Mouse (Mus musculus) ES-E14 (cell line): ENCODE data around the gene Nfrkb. TPM values are rescaled to one million over a fixed set of nuclear protein-coding genes. Genes with fewer than 3 reads are reported as not detected.
A peak's percentile ranks its signal among the peaks of the same experiment; 100 is the strongest.

Experiments
- DNase-seq: peaks from one replicate; pipeline ENCODE4 v3.0.0-alpha.2; 2013; ENCODE audit warnings: low read depth, low spot score
- H3K27ac ChIP-seq: 2 replicates; pipeline ENCODE4 v1.5.1; 2012; ENCODE audit warnings: low read depth, mild to moderate bottlenecking, low read length, moderate library complexity, mixed read lengths; ENCODE audit not compliant: poor library complexity, insufficient read depth, severe bottlenecking
- H3K36me3 ChIP-seq: 2 replicates; pipeline ENCODE4 v1.6.1; 2012; ENCODE audit warnings: mild to moderate bottlenecking, low read length, moderate library complexity, mixed read lengths; ENCODE audit not compliant: control insufficient read depth, poor library complexity, insufficient read depth, severe bottlenecking
- H3K4me1 ChIP-seq, 2 experiments: fragments of 150-350 bp in 1 of 2; sonication (generic) in 1 of 2; 2 replicates each; pipeline ENCODE4 v1.6.1; 2012; ENCODE audit warnings: low read length in 2 of 2, mild to moderate bottlenecking in 1 of 2, mixed read lengths in 1 of 2; ENCODE audit not compliant: control insufficient read depth in 2 of 2, insufficient read depth in 2 of 2, poor library complexity in 1 of 2
- H3K4me3 ChIP-seq, 2 experiments: fragments of 150-350 bp in 1 of 2; sonication (generic) in 1 of 2; 2 replicates each; pipeline ENCODE4 v1.5.1; 2012; ENCODE audit warnings: low read length in 2 of 2, low read depth in 1 of 2, mild to moderate bottlenecking in 1 of 2, mixed read lengths in 1 of 2; ENCODE audit not compliant: insufficient read depth in 1 of 2, poor library complexity in 1 of 2, severe bottlenecking in 1 of 2
- H3K9ac ChIP-seq: 2 replicates; pipeline ENCODE4 v1.6.1; 2012; ENCODE audit warnings: low read depth, mild to moderate bottlenecking, low read length, mixed read lengths; ENCODE audit not compliant: poor library complexity, insufficient read depth, severe bottlenecking
- H3K9me3 ChIP-seq: fragments of 150-350 bp; sonication (generic); 2 replicates; pipeline ENCODE4 v1.6.1; 2012; ENCODE audit warnings: low read depth, mild to moderate bottlenecking, low read length; ENCODE audit not compliant: control insufficient read depth, insufficient read depth
- CHD2 ChIP-seq: IDR thresholded peaks from 2 replicates; pipeline ENCODE4 v1.6.1; 2014; ENCODE audit warnings: mild to moderate bottlenecking, low read depth, low read length, inconsistent platforms
- HCFC1 ChIP-seq: IDR thresholded peaks from 2 replicates; pipeline ENCODE4 v1.6.1; 2012; ENCODE audit warnings: low read length, inconsistent platforms, borderline replicate concordance; ENCODE audit not compliant: insufficient read depth
- MAFK ChIP-seq: IDR thresholded peaks from 2 replicates; pipeline ENCODE4 v1.6.1; 2014; ENCODE audit warnings: mild to moderate bottlenecking, low read depth, low read length, inconsistent platforms; ENCODE audit not compliant: insufficient read depth
- ZC3H11A ChIP-seq: IDR thresholded peaks from 2 replicates; pipeline ENCODE4 v1.6.1; 2012; ENCODE audit warnings: low read depth, mild to moderate bottlenecking, inconsistent platforms, low read length, borderline replicate concordance
- ZNF384 ChIP-seq: IDR thresholded peaks from 2 replicates; pipeline ENCODE4 v1.6.1; 2012; ENCODE audit warnings: low read depth, low read length, inconsistent platforms
- in situ Hi-C, 2 experiments: fragments of 600-800 bp; cut with MboI; formaldehyde crosslinking; loops; one replicate each; pipeline ENCODE4 v1.15.1; 2025; ENCODE audit warnings: low sequenced_read_pairs in 2 of 2, inconsistent platforms in 1 of 2; ENCODE audit not compliant: unreplicated experiment in 2 of 2
- total RNA-seq: library from RNA; depleted of rRNA; stranded (reverse); fragments of 300-350 nt; gene quantifications from 2 replicates; pipeline ENCODE4 v1.2.3, GENCODE M21; 2012; rRNA removed

Gene Nfrkb
- total RNA-seq, 1 experiment: 26.1 TPM

DNA sequence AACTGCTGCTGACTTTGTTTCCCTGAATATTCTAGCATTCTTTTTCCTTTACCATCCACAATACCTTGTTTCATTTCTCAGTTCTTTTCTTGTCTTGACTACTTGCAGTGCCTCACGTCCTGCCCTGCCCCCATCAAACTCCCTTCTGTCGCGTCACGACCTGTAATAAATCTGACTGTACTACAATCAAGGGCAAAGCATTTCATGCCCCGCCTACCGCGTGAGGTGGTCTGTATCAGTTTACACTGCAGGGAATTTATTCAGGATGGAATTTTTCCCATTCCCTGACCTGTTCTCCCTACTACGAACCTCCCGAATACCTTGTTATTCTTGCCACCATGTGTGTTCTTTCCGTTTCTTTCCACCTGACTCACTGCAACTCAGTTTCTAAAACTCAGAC, 66.2 kb downstream of the Nfrkb start:
- DNase-seq: no peak
- H3K27ac ChIP-seq: no peak overlapping the region
- in situ Hi-C loops: no loop called here
- H3K36me3 ChIP-seq: no peaks in the 10 kb centered on the region
- H3K4me1 ChIP-seq: peaks cover 0 to 2% of the 10 kb centered on the region in 2 experiments; a peak in 1 of 4 replicates
- no peaks in the 10 kb centered on the region for H3K9me3 ChIP-seq
- H3K9ac ChIP-seq: no peak overlapping the region
- no peak overlapping the region for H3K4me3 ChIP-seq
- TF ChIP-seq MAFK (no peak), ZNF384 (no peak), ZC3H11A (no peak), HCFC1 (no peak), CHD2 (no peak)

DNA sequence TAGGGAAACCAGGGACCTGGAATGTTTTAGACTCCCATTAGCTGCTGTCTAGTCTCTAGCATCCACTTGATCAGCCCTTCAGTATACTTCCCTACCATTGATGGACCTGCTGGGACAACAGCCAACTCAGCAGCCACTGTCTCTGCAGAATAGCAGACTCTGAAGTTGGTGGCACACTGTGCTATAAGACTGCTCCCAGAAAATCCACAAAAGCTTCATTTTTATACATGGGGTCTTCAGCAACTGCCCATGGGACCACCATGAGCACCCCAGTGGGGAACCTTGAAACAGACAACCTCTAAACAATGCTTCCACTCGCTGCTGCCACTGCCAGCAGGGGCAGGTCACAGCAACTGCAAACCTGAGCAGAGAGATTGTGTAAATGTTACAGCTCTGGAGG, 68.4 kb downstream of the Nfrkb start:
- H3K4me3 ChIP-seq: no peak overlapping the region
- H3K9ac ChIP-seq: no peak overlapping the region
- H3K36me3 ChIP-seq: no peaks in the 10 kb centered on the region
- peaks cover 0 to 2% of the 10 kb centered on the region in 2 experiments; a peak in 1 of 4 replicates for H3K4me1 ChIP-seq
- in situ Hi-C loops: no loop called here
- H3K27ac ChIP-seq: no peak overlapping the region
- TF ChIP-seq CHD2 (no peak), HCFC1 (no peak), ZC3H11A (no peak)
- DNase-seq: no peak
- no peaks in the 10 kb centered on the region for H3K9me3 ChIP-seq

DNA sequence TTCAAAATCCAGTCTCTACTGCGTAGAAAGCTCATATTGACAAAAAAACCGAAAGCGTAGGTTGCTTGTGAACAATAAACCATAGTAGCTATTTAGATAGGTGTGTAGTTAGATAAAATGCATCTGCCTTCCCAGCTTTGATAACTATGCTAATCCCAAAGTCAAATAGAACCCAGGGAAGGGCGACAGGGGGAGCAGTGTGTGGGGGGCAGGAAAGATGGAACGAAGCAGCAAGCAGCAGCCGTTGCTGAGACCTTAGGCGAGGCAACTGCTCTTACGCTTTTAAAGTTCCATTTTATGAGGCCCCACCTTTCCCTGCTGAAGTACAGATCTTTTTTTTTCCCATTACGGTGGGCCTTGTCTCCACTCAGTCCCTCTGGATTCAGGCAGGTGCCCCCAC, 77.2 kb downstream of the Nfrkb start:
- DNase-seq: no peak
- Histone ChIP-seq H3K36me3 (no peaks in the 10 kb centered on the region), H3K27ac (no peak overlapping the region), H3K4me1 (peaks cover 0 to 2% of the 10 kb centered on the region in 2 experiments; a peak in 1 of 4 replicates), H3K9ac (no peak overlapping the region), H3K9me3 (no peaks in the 10 kb centered on the region), H3K4me3 (no peak overlapping the region)
- TF ChIP-seq MAFK: no peak
- TF ChIP-seq HCFC1: no peak
- TF ChIP-seq CHD2: no peak
- no peak for TF ChIP-seq ZNF384
- TF ChIP-seq ZC3H11A: no peak
- in situ Hi-C loops: no loop called here

DNA sequence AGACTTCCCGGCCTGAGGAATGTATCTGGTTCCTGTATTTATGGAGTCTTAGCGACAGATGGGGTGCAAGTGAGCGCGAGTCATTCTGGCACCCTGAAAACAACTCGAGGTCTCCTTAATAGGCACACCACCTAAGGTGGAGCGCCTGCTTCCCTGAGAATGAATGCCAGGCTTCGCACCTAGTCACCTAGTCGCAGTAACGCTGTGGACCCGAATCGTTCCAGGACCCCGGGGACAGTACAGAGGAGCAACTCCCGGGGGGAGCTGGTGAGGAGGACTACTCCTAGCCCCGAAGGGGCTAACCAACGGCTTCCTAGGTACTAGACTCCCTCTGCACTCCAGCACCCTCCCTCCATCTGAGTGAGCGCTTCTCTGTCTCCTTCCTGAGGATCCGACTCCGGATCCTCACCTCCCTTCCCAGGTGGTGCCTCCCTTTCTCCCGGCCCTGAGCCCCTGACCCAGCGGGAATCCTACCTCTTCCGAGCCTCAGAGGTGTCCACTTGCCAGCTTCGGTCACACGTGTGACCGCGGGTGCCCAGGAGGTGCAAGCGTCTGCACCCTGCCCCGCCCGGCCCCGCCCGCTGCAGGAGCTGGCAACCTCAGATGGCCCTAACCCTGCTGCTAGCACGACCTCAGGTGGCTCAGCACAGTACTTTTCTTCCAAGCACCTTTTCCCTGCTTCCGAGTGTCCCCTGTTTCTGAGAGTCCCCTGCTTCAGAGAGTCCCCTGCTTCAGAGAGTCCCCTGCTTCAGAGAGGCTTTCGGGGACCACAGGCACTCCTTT, 77.9 kb downstream of the Nfrkb start, which contains the start of gene Tmem45b:
TSS of gene Tmem45b (minus strand) at position 771 of the 783 bp plus-strand sequence.
- in situ Hi-C loops: no loop called here
- no peak for DNase-seq
- H3K4me3 ChIP-seq: peak within 1 kb of the TSS; percentile 36 to 44
- no peak within 1 kb of the TSS for H3K9ac ChIP-seq
- H3K36me3 ChIP-seq: no peaks in the 10 kb centered on the region
- H3K9me3 ChIP-seq: no peaks in the 10 kb centered on the region
- no peak within 1 kb of the TSS for H3K27ac ChIP-seq
- no peak for TF ChIP-seq ZNF384
- TF ChIP-seq CHD2: no peak
- no peak for TF ChIP-seq ZC3H11A
- no peak for TF ChIP-seq HCFC1
- TF ChIP-seq MAFK: no peak
- H3K4me1 ChIP-seq: peaks cover 0 to 2% of the 10 kb centered on the region in 2 experiments; a peak in 1 of 4 replicates

Other genes starting within 250 kb of the Nfrkb start
- 320 and 535 TPM in 2 replicates for gene Aplp2, start 174.4 kb upstream of the Nfrkb start, total RNA-seq
- 10.5 and 12.8 TPM in 2 replicates for gene Prdm10, start 105.7 kb upstream of the Nfrkb start, total RNA-seq
- gene Tmem45b, start 78.3 kb downstream of the Nfrkb start, total RNA-seq: 1.1 and 2.0 TPM in 2 replicates